In the genomic region with DNA sequence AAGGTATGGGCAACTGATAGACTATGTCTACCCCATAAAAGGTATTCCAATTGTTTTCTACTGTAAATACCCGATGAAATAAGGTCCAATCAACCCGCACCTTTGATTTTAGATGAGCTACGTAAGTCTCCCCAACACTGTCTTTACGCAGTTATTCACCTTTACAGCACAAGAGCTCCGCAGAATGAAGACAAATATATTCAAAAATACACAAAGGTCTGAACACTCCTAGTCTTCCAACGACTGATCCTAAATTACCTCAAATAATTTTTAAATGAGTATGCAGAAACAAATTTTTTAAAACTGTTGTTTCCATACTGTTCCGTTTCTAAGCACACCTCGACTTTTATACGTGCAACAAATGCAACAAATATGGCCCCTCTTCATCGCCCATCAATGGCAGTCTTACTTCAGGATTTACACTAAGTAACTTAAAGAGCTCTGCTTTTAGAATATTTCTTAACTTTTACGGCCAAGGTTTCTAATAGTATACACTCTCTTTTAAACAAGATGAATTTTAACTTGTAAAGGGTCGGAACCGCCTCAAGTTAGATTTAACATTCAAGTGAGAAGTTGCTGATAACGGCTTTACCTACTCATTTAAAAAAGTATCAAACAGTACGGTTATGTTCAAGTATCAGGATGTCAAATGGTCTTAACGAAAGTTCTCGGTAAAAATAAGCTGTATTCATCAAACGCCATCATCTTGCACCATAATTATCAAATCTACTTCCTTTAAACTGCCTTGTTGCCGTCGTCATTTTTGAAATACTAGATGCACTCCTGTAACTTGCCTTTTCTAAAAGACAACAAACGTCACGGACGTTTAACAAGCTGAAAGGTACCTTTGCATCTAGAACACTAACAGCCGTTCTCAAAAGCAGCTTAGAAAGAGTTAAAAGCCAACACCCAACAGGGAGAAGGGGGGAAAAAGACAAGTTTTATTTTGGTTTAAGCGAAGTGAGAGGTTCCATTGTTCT, we compare ENCODE assay signal across 7 mouse cellular contexts. TPM values are rescaled to one million over a fixed set of nuclear protein-coding genes. Genes with fewer than 3 reads are reported as not detected.
DNase-seq lines count a peak whose midpoint lies in the region; ATAC-seq and TF ChIP-seq lines count a peak whose summit lies in the region.

No protein-coding gene starts in this region.

- peak overlapping the region; percentile 51 for H3K4me2 ChIP-seq in hindbrain, embryonic 12.5 days (replicated peaks)
- peak overlapping the region; percentile 46 for H3K4me2 ChIP-seq in midbrain, embryonic 15.5 days

- H3K4me3 ChIP-seq in spleen, adult 2 months (ENCODE audit: extremely low read depth, insufficient read depth, insufficient read length): peak overlapping the region; percentile 95
- H3K4me3 ChIP-seq in hindbrain, embryonic 12.5 days: peak overlapping the region; percentile 99
- H3K4me3 ChIP-seq in midbrain, embryonic 15.5 days: peak overlapping the region; percentile 75

- peak overlapping the region; percentile 100 for H3K9ac ChIP-seq in hindbrain, embryonic 12.5 days
- peak overlapping the region; percentile 99 for H3K9ac ChIP-seq in midbrain, embryonic 15.5 days

- WGBS in spleen, adult 2 months: under 1% methylated on average over 25 of the region's 25 CpGs
- under 1% methylated on average over 25 of the region's 25 CpGs for WGBS in hindbrain, embryonic 12.5 days
- WGBS in midbrain, embryonic 15.5 days: under 1% methylated on average over 25 of the region's 25 CpGs

- no peak for TF ChIP-seq POLR2A in spleen, adult 2 months (IDR thresholded peaks at IDR 0.05; ENCODE audit: low read depth, low read length)

- H3K36me3 ChIP-seq in spleen, adult 2 months (ENCODE audit: control insufficient read depth, insufficient read depth, low read length): peaks cover 3% of the 10 kb centered on the region
- H3K36me3 ChIP-seq in hindbrain, embryonic 12.5 days: no peaks in the 10 kb centered on the region
- H3K36me3 ChIP-seq in midbrain, embryonic 15.5 days (replicated peaks): no peaks in the 10 kb centered on the region

- H3K27ac ChIP-seq in spleen, adult 2 months (ENCODE audit: insufficient read depth, low read length): peak overlapping the region; percentile 99
- H3K27ac ChIP-seq in hindbrain, embryonic 12.5 days: peak overlapping the region; percentile 100
- peak overlapping the region; percentile 100 for H3K27ac ChIP-seq in midbrain, embryonic 15.5 days

- peaks cover 4% of the 10 kb centered on the region for H3K4me1 ChIP-seq in spleen, adult 2 months (ENCODE audit: control insufficient read depth, insufficient read depth, insufficient read length)
- peaks cover 16% of the 10 kb centered on the region for H3K4me1 ChIP-seq in hindbrain, embryonic 12.5 days
- H3K4me1 ChIP-seq in midbrain, embryonic 15.5 days: peaks cover 16% of the 10 kb centered on the region

- DNase-seq in spleen, adult 2 months (ENCODE audit: low read depth in 1 of 2, low spot score in 2 of 2): no peak
- DNase-seq in spleen, adult 12 weeks (ENCODE audit: low spot score): no peak
- peak; percentile 53 for DNase-seq in brain, adult 2 months (ENCODE audit: low read depth, low spot score)
- DNase-seq in layer of hippocampus, adult 18-20 months (ENCODE audit: low spot score in 2 of 2): no peak
- no peak for DNase-seq in ovary, adult 18-20 months (ENCODE audit: low spot score)

- H3K9me3 ChIP-seq in hindbrain, embryonic 12.5 days (replicated peaks): no peaks in the 10 kb centered on the region
- no peaks in the 10 kb centered on the region for H3K9me3 ChIP-seq in midbrain, embryonic 15.5 days

- no peak for TF ChIP-seq CTCF in spleen, adult 2 months (IDR thresholded peaks at IDR 0.05; ENCODE audit: extremely low read depth, insufficient read depth, insufficient read length, insufficient replicate concordance)

- no peak for ATAC-seq in hindbrain, embryonic 12.5 days (ENCODE audit: low FRiP score)
- no peak for ATAC-seq in midbrain, embryonic 15.5 days (replicated peaks)

- H3K27me3 ChIP-seq in spleen, adult 2 months (ENCODE audit: control insufficient read depth, insufficient read depth, low read length): no peaks in the 10 kb centered on the region
- no peaks in the 10 kb centered on the region for H3K27me3 ChIP-seq in hindbrain, embryonic 12.5 days
- H3K27me3 ChIP-seq in midbrain, embryonic 15.5 days (replicated peaks): no peaks in the 10 kb centered on the region

RNA-seq across cellular contexts. Expression of a gene that starts 15.3 kb away (rescaled TPM):
- 48.6 and 52.5 TPM in 2 replicates for polyA plus RNA-seq in spleen, adult 2 months (2012; rRNA removed)
- polyA plus RNA-seq in hindbrain, embryonic 12.5 days (2016; fragmentation: Nextera tagmentation; extraction: Ambion mirVana): 63.6 and 67.9 TPM in 2 replicates
- polyA plus RNA-seq in midbrain, embryonic 15.5 days (2015; fragmentation: Nextera tagmentation; extraction: Ambion mirVana): 48.6 and 52.4 TPM in 2 replicates
- total RNA-seq in layer of hippocampus, adult 18-20 months (2021): 10 to 100 TPM; 50.7 to 55.7 TPM
